Comparison of ENCODE assay signal across 14 mouse cellular contexts in the genomic region with DNA sequence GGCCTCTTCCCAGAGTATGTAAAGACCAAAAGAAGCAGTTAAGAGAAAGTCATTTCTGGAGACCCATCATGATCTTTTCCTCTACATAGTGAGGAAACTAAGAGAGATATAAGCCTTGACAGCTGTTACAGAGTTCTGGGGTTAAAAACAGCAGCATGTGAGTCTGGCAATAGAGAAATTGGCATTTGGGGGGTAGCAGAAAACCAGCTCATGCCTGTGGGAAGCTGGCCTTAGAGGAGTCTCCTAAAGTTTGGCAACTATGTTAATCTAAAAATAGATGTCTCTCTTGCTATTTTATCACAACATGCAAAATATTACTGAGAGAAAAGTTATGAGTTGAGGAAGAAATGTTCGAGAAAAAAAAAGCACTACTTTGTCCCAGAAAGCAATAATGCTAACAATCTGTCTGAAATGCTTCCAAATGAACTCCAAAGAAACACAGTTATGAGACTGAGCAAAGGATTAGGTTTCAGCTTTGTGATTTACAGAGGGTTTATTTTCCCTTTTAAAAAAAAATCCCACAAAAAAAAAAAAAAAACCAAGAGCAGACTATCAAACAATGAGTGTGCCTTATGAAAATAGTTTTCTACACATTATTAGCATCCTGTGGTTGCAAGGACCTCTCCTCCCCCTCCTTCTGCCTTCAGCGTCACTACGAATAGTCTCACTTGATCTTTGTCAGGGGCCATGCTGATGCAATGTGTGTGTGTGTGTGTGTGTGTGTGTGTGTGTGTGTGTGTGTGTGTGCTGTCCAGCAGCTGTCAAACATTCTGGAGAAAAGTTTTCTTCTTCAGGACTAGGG.
DNase-seq lines count a peak whose midpoint lies in the region; ATAC-seq lines count a peak whose summit lies in the region.
"Had no signal": no experiment of that assay in that cellular context is flagged by ENCODE, and none has a peak within 500 bp of the region (broad histone marks: within the 10 kb centered on the region; RNA-seq: fewer than 3 reads in every experiment).

No protein-coding gene starts in this region.

- H3K27ac ChIP-seq in heart, embryonic 15.5 days = peak overlapping the region; percentile 49; the same call in 1 of the 2 replicates
- no peak overlapping the region for H3K27ac ChIP-seq in forebrain, embryonic 15.5 days (replicated peaks)
- H3K27ac ChIP-seq: macrophage had no signal

- H3K9ac ChIP-seq in heart, embryonic 15.5 days = no peak overlapping the region
- H3K9ac ChIP-seq in forebrain, embryonic 15.5 days (replicated peaks) = no peak overlapping the region

- no peak overlapping the region for H3K4me3 ChIP-seq in heart, embryonic 15.5 days
- H3K4me3 ChIP-seq in forebrain, embryonic 15.5 days = no peak overlapping the region

- no peaks in the 10 kb centered on the region for H3K27me3 ChIP-seq in heart, embryonic 15.5 days
- H3K27me3 ChIP-seq in forebrain, embryonic 15.5 days = no peaks in the 10 kb centered on the region
- H3K27me3 ChIP-seq: Patski had no signal

- H3K9me3 ChIP-seq in heart, embryonic 15.5 days (replicated peaks) = no peaks in the 10 kb centered on the region
- H3K9me3 ChIP-seq in forebrain, embryonic 15.5 days = no peaks in the 10 kb centered on the region

- ATAC-seq in heart, embryonic 15.5 days (replicated peaks; ENCODE audit: insufficient number of reproducible peaks, insufficient read depth, low FRiP score, low read depth) = no peak
- ATAC-seq in forebrain, embryonic 15.5 days (replicated peaks) = no peak
- ATAC-seq: Patski had no signal

- H3K4me2 ChIP-seq in heart, embryonic 15.5 days = no peak overlapping the region
- no peak overlapping the region for H3K4me2 ChIP-seq in forebrain, embryonic 15.5 days (replicated peaks)

- peaks cover 6% of the 10 kb centered on the region; the same call in 1 of the 2 replicates for H3K4me1 ChIP-seq in heart, embryonic 15.5 days (replicated peaks)
- H3K4me1 ChIP-seq in forebrain, embryonic 15.5 days = no peaks in the 10 kb centered on the region

- H3K36me3 ChIP-seq in heart, embryonic 15.5 days = no peaks in the 10 kb centered on the region
- H3K36me3 ChIP-seq in forebrain, embryonic 15.5 days = no peaks in the 10 kb centered on the region

- intact Hi-C loops in heart, postnatal 36 days (cut with DNase I) = no loop called here

- no peak for DNase-seq in heart, postnatal 36 days
- DNase-seq in lung, postnatal 10 days = peak; percentile 43
- no peak for DNase-seq in lung, postnatal 36 days
- DNase-seq in kidney, postnatal 4 days = peak; percentile 53 to 56
- DNase-seq in layer of hippocampus, postnatal 36 days = no peak
- no peak for DNase-seq in urinary bladder, adult 18-20 months (ENCODE audit: low spot score in 2 of 2)
- DNase-seq: adrenal gland, postnatal 14 days; cerebellum, adult 11 months; right cerebral cortex, postnatal 4 days; thymus, adult 18-20 months had no signal

- 38% methylated on average over 3 of the region's 3 CpGs for WGBS in heart, embryonic 15.5 days
- 49% methylated on average over 3 of the region's 3 CpGs for WGBS in forebrain, embryonic 15.5 days

Comparison
In these comparisons a context has a peak if more than half of its experiments do, and no peak if none do; other contexts are left out.
1. DNase-seq: peak in lung, postnatal 10 days (single experiment) and kidney, postnatal 4 days (2 of 2); none in heart, postnatal 36 days (0 of 2), lung, postnatal 36 days (single experiment), layer of hippocampus, postnatal 36 days (0 of 2) and urinary bladder, adult 18-20 months (0 of 2).